Mouse (Mus musculus): ENCODE results near the gene Hipk3. TPM values are rescaled to one million over a fixed set of nuclear protein-coding genes. Genes with fewer than 3 reads are reported as not detected.

Hipk3 gene
- polyA plus RNA-seq (2015; fragmentation: Nextera tagmentation; extraction: Ambion mirVana) = 7.3 and 7.6 TPM in 2 replicates

DNA sequence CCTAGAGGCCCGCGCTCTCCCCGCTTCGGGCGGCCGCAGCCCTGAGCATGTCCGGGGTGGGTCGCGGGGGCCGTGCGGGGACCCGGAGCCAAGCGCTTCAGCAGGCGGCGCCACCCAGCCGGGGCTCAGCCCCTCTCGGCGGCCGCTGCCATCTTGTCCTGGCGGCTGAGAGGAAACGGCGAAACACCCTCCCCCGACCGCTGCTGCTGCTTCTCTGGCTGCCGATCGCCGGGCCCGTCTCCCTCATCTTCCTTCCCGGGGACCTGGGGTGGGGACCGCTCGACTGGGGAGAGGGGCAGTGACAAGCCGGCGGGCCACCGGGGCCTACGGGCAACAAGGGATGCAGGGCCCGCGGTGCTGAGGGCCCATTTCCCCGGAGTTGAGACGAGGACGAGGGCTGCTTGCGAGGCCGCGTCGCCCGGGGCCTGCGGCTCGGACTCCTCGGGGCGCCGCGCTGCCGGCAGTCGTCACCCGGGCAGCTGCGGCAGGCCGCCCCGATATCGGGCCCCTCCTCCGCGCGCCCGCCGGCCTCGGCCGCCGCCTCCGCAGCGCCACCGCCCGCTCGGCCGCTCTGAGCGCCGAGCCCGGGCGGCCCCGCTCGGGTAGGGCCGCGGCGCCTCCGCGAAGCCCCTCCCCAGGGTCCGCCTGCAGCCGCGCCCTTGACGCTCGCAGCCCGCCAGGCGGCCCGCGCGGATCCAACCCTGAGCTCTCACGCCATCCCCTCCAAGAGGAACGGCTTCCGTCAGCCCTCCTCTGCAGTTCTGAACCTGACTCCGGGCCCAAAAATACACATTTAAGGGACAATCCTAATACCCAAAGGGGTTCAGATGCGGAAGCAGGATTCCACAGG is at the start of gene Hipk3:
Gene Hipk3, minus strand, starts transcription at position 496 of the 850 bp plus-strand sequence.
- WGBS = under 1% methylated on average over 85 of the region's 98 CpGs
- peak within 1 kb of the TSS; percentile 99 for H3K27ac ChIP-seq (ENCODE audit: low read length)
- ATAC-seq = peak; percentile 94
- no peaks in the 10 kb centered on the region for H3K27me3 ChIP-seq (ENCODE audit: control insufficient read depth, insufficient read depth, low read depth, low read length)
- H3K4me1 ChIP-seq (ENCODE audit: control insufficient read depth, insufficient read depth, low read length) = peaks cover 18% of the 10 kb centered on the region
- no peaks in the 10 kb centered on the region for H3K9me3 ChIP-seq (replicated peaks; ENCODE audit: control insufficient read depth, low read length, poor library complexity, severe bottlenecking)
- H3K4me2 ChIP-seq (ENCODE audit: low read length) = peak within 1 kb of the TSS; percentile 55
- H3K9ac ChIP-seq (ENCODE audit: low read depth, low read length) = peak within 1 kb of the TSS; percentile 99
- H3K4me3 ChIP-seq (ENCODE audit: low read depth, low read length) = peak within 1 kb of the TSS; percentile 96
- no peaks in the 10 kb centered on the region for H3K36me3 ChIP-seq (ENCODE audit: control insufficient read depth, insufficient read depth, low read length)

DNA sequence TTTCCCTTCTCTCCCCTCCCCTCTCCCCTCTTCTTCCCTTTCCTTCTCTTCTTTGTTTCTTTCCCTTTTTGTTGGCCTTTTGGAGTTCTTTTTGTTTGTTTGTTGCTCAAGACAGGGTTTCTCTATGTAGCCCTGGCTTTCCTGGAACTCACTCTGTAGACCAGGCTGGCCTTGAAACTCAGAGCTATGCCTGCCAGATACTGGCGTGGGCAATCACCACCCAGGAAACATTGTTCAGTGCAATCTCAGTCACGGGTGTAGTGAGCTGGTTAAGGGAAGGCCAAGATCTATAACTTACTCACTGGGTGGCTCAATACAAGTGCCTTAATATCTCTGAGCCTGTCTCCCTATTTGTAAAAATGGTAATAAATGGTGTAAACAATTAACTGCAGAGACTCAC is 46.0 kb upstream of the Hipk3 start:
- Histone ChIP-seq H3K27me3 (ENCODE audit: control insufficient read depth, insufficient read depth, low read depth, low read length) (no peaks in the 10 kb centered on the region), H3K36me3 (ENCODE audit: control insufficient read depth, insufficient read depth, low read length) (no peaks in the 10 kb centered on the region), H3K27ac (ENCODE audit: low read length) (no peak overlapping the region), H3K4me2 (ENCODE audit: low read length) (no peak overlapping the region), H3K4me1 (ENCODE audit: control insufficient read depth, insufficient read depth, low read length) (no peaks in the 10 kb centered on the region), H3K4me3 (ENCODE audit: low read depth, low read length) (no peak overlapping the region), H3K9me3 (replicated peaks; ENCODE audit: control insufficient read depth, low read length, poor library complexity, severe bottlenecking) (no peaks in the 10 kb centered on the region), H3K9ac (ENCODE audit: low read depth, low read length) (no peak overlapping the region)
- no peak for ATAC-seq
- 73% methylated on average over 2 of the region's 2 CpGs for WGBS

DNA sequence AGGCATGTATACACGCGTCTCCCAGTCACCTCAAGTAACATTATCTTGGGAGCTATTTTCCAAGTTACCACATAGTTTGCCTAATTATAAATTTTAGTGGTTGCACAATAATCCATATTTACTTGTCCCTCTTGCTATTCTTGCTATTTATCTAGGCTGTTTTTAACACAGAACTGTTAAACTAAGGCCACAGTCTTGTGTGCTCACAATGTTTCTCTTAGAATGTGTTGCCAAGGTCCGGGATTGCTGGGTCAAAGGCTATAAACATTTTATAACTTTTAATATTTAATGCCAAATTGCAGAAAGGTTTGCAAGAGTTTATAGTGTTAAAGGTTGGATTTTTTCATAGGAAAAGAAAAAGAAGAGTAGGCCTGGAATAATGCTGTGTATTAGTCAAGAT is 40.5 kb upstream of the Hipk3 start:
- ATAC-seq = no peak
- no peaks in the 10 kb centered on the region for H3K36me3 ChIP-seq (ENCODE audit: control insufficient read depth, insufficient read depth, low read length)
- H3K4me3 ChIP-seq (ENCODE audit: low read depth, low read length) = no peak overlapping the region
- no peaks in the 10 kb centered on the region for H3K27me3 ChIP-seq (ENCODE audit: control insufficient read depth, insufficient read depth, low read depth, low read length)
- H3K4me1 ChIP-seq (ENCODE audit: control insufficient read depth, insufficient read depth, low read length) = no peaks in the 10 kb centered on the region
- no peaks in the 10 kb centered on the region for H3K9me3 ChIP-seq (replicated peaks; ENCODE audit: control insufficient read depth, low read length, poor library complexity, severe bottlenecking)
- no peak overlapping the region for H3K27ac ChIP-seq (ENCODE audit: low read length)
- H3K9ac ChIP-seq (ENCODE audit: low read depth, low read length) = no peak overlapping the region
- WGBS = 96% methylated on average over 3 of the region's 3 CpGs
- no peak overlapping the region for H3K4me2 ChIP-seq (ENCODE audit: low read length)

DNA sequence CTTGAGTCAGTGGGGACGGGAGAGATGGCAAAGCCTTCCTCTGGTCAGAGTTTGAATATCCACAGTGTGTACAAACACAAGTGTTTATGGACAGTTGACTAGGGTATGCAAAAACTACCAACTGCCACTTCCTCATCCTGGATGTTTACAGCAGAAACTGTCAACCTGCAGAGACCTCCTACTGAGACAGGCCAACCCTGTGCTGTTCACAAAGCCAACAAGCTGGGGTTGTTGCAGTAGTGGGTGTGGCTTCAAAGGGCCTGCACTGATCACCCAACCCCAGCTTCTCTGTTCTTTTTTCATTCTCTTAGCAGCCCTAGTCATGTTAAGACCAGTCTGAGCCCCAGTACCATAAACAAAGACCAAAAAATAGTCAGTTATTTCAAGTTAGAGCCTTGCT is 38.3 kb upstream of the Hipk3 start:
- WGBS = 73% methylated on average over 1 of the region's 1 CpGs
- Histone ChIP-seq H3K9ac (ENCODE audit: low read depth, low read length) (no peak overlapping the region), H3K4me3 (ENCODE audit: low read depth, low read length) (no peak overlapping the region), H3K27ac (ENCODE audit: low read length) (no peak overlapping the region), H3K4me1 (ENCODE audit: control insufficient read depth, insufficient read depth, low read length) (no peaks in the 10 kb centered on the region), H3K36me3 (ENCODE audit: control insufficient read depth, insufficient read depth, low read length) (no peaks in the 10 kb centered on the region), H3K27me3 (ENCODE audit: control insufficient read depth, insufficient read depth, low read depth, low read length) (no peaks in the 10 kb centered on the region), H3K4me2 (ENCODE audit: low read length) (no peak overlapping the region), H3K9me3 (replicated peaks; ENCODE audit: control insufficient read depth, low read length, poor library complexity, severe bottlenecking) (no peaks in the 10 kb centered on the region)
- ATAC-seq = no peak

DNA sequence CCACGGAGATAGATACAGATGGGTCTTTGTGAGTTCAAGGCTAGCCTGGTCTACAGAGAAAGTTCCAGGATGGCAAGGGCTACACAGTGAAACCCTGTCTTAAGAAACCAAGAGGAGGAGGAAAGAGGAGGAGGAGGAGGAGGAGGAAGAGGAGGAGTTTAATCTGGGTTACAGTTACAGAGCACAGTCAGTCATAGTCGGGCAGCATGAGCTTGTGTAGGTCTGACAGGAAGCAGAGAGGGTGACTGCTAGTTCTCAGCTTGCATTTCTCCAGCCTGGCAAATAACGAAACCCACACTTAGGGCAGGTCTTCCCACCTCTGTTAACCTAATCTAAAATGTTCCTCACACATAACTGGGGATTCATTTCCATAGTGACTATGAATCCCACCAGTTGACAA is 32.3 kb upstream of the Hipk3 start:
- H3K27me3 ChIP-seq (ENCODE audit: control insufficient read depth, insufficient read depth, low read depth, low read length) = no peaks in the 10 kb centered on the region
- H3K4me3 ChIP-seq (ENCODE audit: low read depth, low read length) = no peak overlapping the region
- ATAC-seq = no peak
- H3K27ac ChIP-seq (ENCODE audit: low read length) = no peak overlapping the region
- WGBS = 85% methylated on average over 3 of the region's 3 CpGs
- H3K9ac ChIP-seq (ENCODE audit: low read depth, low read length) = no peak overlapping the region
- H3K4me1 ChIP-seq (ENCODE audit: control insufficient read depth, insufficient read depth, low read length) = no peaks in the 10 kb centered on the region
- no peak overlapping the region for H3K4me2 ChIP-seq (ENCODE audit: low read length)
- no peaks in the 10 kb centered on the region for H3K36me3 ChIP-seq (ENCODE audit: control insufficient read depth, insufficient read depth, low read length)
- no peaks in the 10 kb centered on the region for H3K9me3 ChIP-seq (replicated peaks; ENCODE audit: control insufficient read depth, low read length, poor library complexity, severe bottlenecking)

DNA sequence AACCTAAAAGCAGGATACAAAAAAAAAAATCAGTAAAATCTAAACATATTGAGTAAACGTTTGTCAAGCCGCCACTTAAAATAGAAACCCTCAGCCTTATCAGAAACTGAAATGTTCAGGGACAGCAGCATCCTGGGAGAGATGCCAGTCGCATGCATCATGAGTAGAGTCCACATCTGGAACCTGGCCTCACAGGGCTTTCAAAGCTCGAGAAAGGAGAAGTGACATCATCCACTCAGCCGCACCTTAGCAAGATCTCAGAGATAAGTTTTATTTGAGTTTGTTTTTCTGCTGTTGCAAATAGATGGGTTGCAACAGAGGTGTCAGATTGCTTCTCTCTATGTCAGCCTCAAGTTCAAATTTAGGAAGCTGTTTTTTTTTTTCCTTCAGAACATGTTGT is 31.3 kb upstream of the Hipk3 start:
- ATAC-seq = no peak
- no peaks in the 10 kb centered on the region for H3K27me3 ChIP-seq (ENCODE audit: control insufficient read depth, insufficient read depth, low read depth, low read length)
- no peaks in the 10 kb centered on the region for H3K9me3 ChIP-seq (replicated peaks; ENCODE audit: control insufficient read depth, low read length, poor library complexity, severe bottlenecking)
- H3K4me3 ChIP-seq (ENCODE audit: low read depth, low read length) = no peak overlapping the region
- no peak overlapping the region for H3K4me2 ChIP-seq (ENCODE audit: low read length)
- H3K9ac ChIP-seq (ENCODE audit: low read depth, low read length) = no peak overlapping the region
- H3K4me1 ChIP-seq (ENCODE audit: control insufficient read depth, insufficient read depth, low read length) = no peaks in the 10 kb centered on the region
- WGBS = 75% methylated on average over 5 of the region's 5 CpGs
- no peak overlapping the region for H3K27ac ChIP-seq (ENCODE audit: low read length)
- H3K36me3 ChIP-seq (ENCODE audit: control insufficient read depth, insufficient read depth, low read length) = no peaks in the 10 kb centered on the region

DNA sequence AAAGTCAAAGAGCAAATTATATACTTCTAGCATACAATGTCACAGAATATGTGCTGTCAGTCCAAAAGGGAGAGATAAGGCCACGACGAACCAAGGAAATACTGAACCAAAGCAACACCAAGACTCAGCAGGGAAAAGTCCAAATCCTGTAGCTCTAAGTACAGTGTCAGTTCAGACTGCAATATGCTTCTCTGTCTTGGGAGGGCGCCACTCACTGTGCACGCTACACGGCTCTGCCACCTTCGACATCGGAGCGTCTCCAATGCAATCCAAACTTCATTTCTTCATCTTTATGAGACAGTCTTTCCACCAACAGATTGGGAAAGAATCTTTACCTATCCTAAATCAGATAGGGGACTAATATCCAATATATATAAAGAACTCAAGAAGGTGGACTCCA is 17.4 kb upstream of the Hipk3 start:
- 89% methylated on average over 8 of the region's 8 CpGs for WGBS
- ATAC-seq = no peak
- no peak overlapping the region for H3K27ac ChIP-seq (ENCODE audit: low read length)

DNA sequence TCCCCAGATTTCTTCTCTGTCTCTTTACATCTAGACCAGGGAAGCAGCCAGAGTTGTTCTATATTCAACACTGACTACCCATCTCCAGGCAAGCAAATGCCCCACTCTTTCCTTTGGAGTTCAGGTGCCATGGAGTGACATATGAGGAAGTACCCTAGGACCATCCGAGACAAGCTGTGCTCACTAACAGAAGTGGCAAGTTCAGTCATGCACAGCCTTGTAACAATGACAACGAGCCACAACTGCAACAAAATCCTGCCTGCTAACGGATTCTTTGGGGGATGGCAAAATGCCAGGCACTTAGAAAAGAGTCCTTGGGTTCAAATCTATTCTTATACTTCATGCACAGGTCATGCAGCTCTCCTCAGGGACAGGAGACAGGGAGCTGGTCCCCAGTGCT is 8.1 kb upstream of the Hipk3 start:
- Histone ChIP-seq H3K9me3 (replicated peaks; ENCODE audit: control insufficient read depth, low read length, poor library complexity, severe bottlenecking) (no peaks in the 10 kb centered on the region), H3K4me1 (ENCODE audit: control insufficient read depth, insufficient read depth, low read length) (no peaks in the 10 kb centered on the region), H3K9ac (ENCODE audit: low read depth, low read length) (no peak overlapping the region), H3K27me3 (ENCODE audit: control insufficient read depth, insufficient read depth, low read depth, low read length) (no peaks in the 10 kb centered on the region), H3K27ac (ENCODE audit: low read length) (no peak overlapping the region), H3K4me3 (ENCODE audit: low read depth, low read length) (no peak overlapping the region), H3K36me3 (ENCODE audit: control insufficient read depth, insufficient read depth, low read length) (no peaks in the 10 kb centered on the region), H3K4me2 (ENCODE audit: low read length) (no peak overlapping the region)
- WGBS = 57% methylated on average over 3 of the region's 3 CpGs
- no peak for ATAC-seq

More for the DNA sequence above, 17.4 kb upstream of the Hipk3 start:
- Histone ChIP-seq H3K36me3 (ENCODE audit: control insufficient read depth, insufficient read depth, low read length) (no peaks in the 10 kb centered on the region), H3K4me2 (ENCODE audit: low read length) (no peak overlapping the region), H3K9me3 (replicated peaks; ENCODE audit: control insufficient read depth, low read length, poor library complexity, severe bottlenecking) (0 out of 2 replicates have a peak, but pooled peaks cover 4% of the 10 kb centered on the region), H3K4me3 (ENCODE audit: low read depth, low read length) (no peak overlapping the region), H3K27me3 (ENCODE audit: control insufficient read depth, insufficient read depth, low read depth, low read length) (no peaks in the 10 kb centered on the region), H3K4me1 (ENCODE audit: control insufficient read depth, insufficient read depth, low read length) (no peaks in the 10 kb centered on the region), H3K9ac (ENCODE audit: low read depth, low read length) (no peak overlapping the region)

DNA sequence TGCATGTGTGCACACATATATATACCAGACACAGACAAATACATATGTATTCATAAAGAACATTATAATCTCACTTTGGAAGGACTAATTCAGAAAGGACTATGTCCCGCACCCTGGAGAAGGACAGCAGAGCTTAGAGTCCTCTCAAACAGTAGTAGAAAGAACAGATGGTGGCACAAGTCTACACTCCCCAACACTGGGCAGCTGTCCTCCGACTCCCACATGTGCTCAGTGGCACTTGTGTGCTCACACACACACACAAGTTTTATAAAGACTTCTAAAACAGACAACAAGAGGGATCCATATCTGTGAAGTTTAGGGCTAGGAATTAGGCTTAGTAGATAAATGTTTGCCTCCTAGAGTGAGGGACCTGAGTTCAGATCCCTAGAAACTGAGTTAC is 6.8 kb upstream of the Hipk3 start:
- 90% methylated on average over 2 of the region's 2 CpGs for WGBS

More for the DNA sequence above, 6.8 kb upstream of the Hipk3 start:
- ATAC-seq = no peak
- no peak overlapping the region for H3K9ac ChIP-seq (ENCODE audit: low read depth, low read length)
- no peaks in the 10 kb centered on the region for H3K36me3 ChIP-seq (ENCODE audit: control insufficient read depth, insufficient read depth, low read length)
- H3K27ac ChIP-seq (ENCODE audit: low read length) = no peak overlapping the region
- H3K4me3 ChIP-seq (ENCODE audit: low read depth, low read length) = no peak overlapping the region
- H3K4me2 ChIP-seq (ENCODE audit: low read length) = no peak overlapping the region
- no peaks in the 10 kb centered on the region for H3K4me1 ChIP-seq (ENCODE audit: control insufficient read depth, insufficient read depth, low read length)
- H3K27me3 ChIP-seq (ENCODE audit: control insufficient read depth, insufficient read depth, low read depth, low read length) = no peaks in the 10 kb centered on the region
- H3K9me3 ChIP-seq (replicated peaks; ENCODE audit: control insufficient read depth, low read length, poor library complexity, severe bottlenecking) = no peaks in the 10 kb centered on the region
